Mouse (Mus musculus): ENCODE measurements at regions not wholly inside any gene's neighbourhood (a gene's known extent, or its start where the extent isn't known, plus 50 kb on each side); places are given as distances from the start of the nearest gene placed in this dataset.
A peak's percentile ranks its signal among the peaks of the same experiment; 100 is the strongest.

- Histone ChIP-seq H3K9ac (ENCODE audit: low read length) (no peak overlapping the region), H3K9me3 (ENCODE audit: control insufficient read depth, low read length) (no peaks in the 10 kb centered on the region), H3K27me3 (ENCODE audit: control insufficient read depth, insufficient read depth, low read length) (no peaks in the 10 kb centered on the region), H3K36me3 (ENCODE audit: control insufficient read depth, insufficient read depth, low read length) (no peaks in the 10 kb centered on the region), H3K4me3 (ENCODE audit: low read depth, low read length) (no peak overlapping the region), H3K27ac (ENCODE audit: low read depth, low read length) (no peak overlapping the region), H3K4me2 (no peak overlapping the region), H3K4me1 (ENCODE audit: control insufficient read depth, insufficient read depth, low read length) (no peaks in the 10 kb centered on the region)
- DNase-seq (ENCODE audit: low spot score, missing footprints) (no peak), ATAC-seq (ENCODE audit: low FRiP score) (no peak)
- WGBS, result 89% methylated on average over 5 of the region's 5 CpGs
Measured at GRCm38 (mm10) chr1:45625921-45626320, 122.8 kb upstream of the Col5a2 start.

GRCm38 (mm10) chr1:45626733-45627132 lies 123.7 kb upstream of the Col5a2 start:
- H3K9me3 ChIP-seq (ENCODE audit: control insufficient read depth, low read length), result no peaks in the 10 kb centered on the region
- no peak overlapping the region for H3K4me2 ChIP-seq
- H3K27me3 ChIP-seq (ENCODE audit: control insufficient read depth, insufficient read depth, low read length), result no peaks in the 10 kb centered on the region
- DNase-seq (ENCODE audit: low spot score, missing footprints), result no peak
- no peak overlapping the region for H3K4me3 ChIP-seq (ENCODE audit: low read depth, low read length)
- no peak overlapping the region for H3K9ac ChIP-seq (ENCODE audit: low read length)
- H3K36me3 ChIP-seq (ENCODE audit: control insufficient read depth, insufficient read depth, low read length), result no peaks in the 10 kb centered on the region
- 82% methylated on average over 2 of the region's 2 CpGs for WGBS
- H3K4me1 ChIP-seq (ENCODE audit: control insufficient read depth, insufficient read depth, low read length), result no peaks in the 10 kb centered on the region
- no peak for ATAC-seq (ENCODE audit: low FRiP score)
- no peak overlapping the region for H3K27ac ChIP-seq (ENCODE audit: low read depth, low read length)

- H3K36me3 ChIP-seq (ENCODE audit: control insufficient read depth, insufficient read depth, low read length), result no peaks in the 10 kb centered on the region
- 34% methylated on average over 2 of the region's 2 CpGs for WGBS
- H3K9me3 ChIP-seq (ENCODE audit: control insufficient read depth, low read length), result no peaks in the 10 kb centered on the region
- ATAC-seq (ENCODE audit: low FRiP score) (peak; percentile 55; the same call in 1 of the 2 replicates), DNase-seq (ENCODE audit: low spot score, missing footprints) (no peak)
- H3K4me3 ChIP-seq (ENCODE audit: low read depth, low read length), result no peak overlapping the region
- H3K27ac ChIP-seq (ENCODE audit: low read depth, low read length), result no peak overlapping the region
- H3K9ac ChIP-seq (ENCODE audit: low read length), result no peak overlapping the region
- H3K4me2 ChIP-seq, result no peak overlapping the region
- H3K4me1 ChIP-seq (ENCODE audit: control insufficient read depth, insufficient read depth, low read length), result no peaks in the 10 kb centered on the region
- no peaks in the 10 kb centered on the region for H3K27me3 ChIP-seq (ENCODE audit: control insufficient read depth, insufficient read depth, low read length)
Measured at GRCm38 (mm10) chr1:45627840-45628239, 124.8 kb upstream of the Col5a2 start.

GRCm38 (mm10) chr1:45647301-45647700 lies 144.2 kb upstream of the Col5a2 start:
- no peak overlapping the region for H3K4me2 ChIP-seq
- no peaks in the 10 kb centered on the region for H3K27me3 ChIP-seq (ENCODE audit: control insufficient read depth, insufficient read depth, low read length)
- H3K4me3 ChIP-seq (ENCODE audit: low read depth, low read length), result no peak overlapping the region
- H3K9ac ChIP-seq (ENCODE audit: low read length), result no peak overlapping the region
- no peaks in the 10 kb centered on the region for H3K36me3 ChIP-seq (ENCODE audit: control insufficient read depth, insufficient read depth, low read length)
- no peak for ATAC-seq (ENCODE audit: low FRiP score)
- no peak for DNase-seq (ENCODE audit: low spot score, missing footprints)
- H3K4me1 ChIP-seq (ENCODE audit: control insufficient read depth, insufficient read depth, low read length), result no peaks in the 10 kb centered on the region
- no peaks in the 10 kb centered on the region for H3K9me3 ChIP-seq (ENCODE audit: control insufficient read depth, low read length)
- H3K27ac ChIP-seq (ENCODE audit: low read depth, low read length), result no peak overlapping the region

GRCm38 (mm10) chr1:45653248-45653647 lies 141.7 kb upstream of the Wdr75 start:
- H3K4me2 ChIP-seq, result no peak overlapping the region
- H3K4me3 ChIP-seq (ENCODE audit: low read depth, low read length), result no peak overlapping the region
- no peak overlapping the region for H3K27ac ChIP-seq (ENCODE audit: low read depth, low read length)
- no peaks in the 10 kb centered on the region for H3K27me3 ChIP-seq (ENCODE audit: control insufficient read depth, insufficient read depth, low read length)
- peak; percentile 40; the same call in 1 of the 2 replicates for ATAC-seq (ENCODE audit: low FRiP score)
- H3K9me3 ChIP-seq (ENCODE audit: control insufficient read depth, low read length), result no peaks in the 10 kb centered on the region
- no peaks in the 10 kb centered on the region for H3K4me1 ChIP-seq (ENCODE audit: control insufficient read depth, insufficient read depth, low read length)
- H3K36me3 ChIP-seq (ENCODE audit: control insufficient read depth, insufficient read depth, low read length), result no peaks in the 10 kb centered on the region
- no peak for DNase-seq (ENCODE audit: low spot score, missing footprints)
- H3K9ac ChIP-seq (ENCODE audit: low read length), result no peak overlapping the region
- 88% methylated on average over 3 of the region's 3 CpGs for WGBS

- Histone ChIP-seq H3K36me3 (ENCODE audit: control insufficient read depth, insufficient read depth, low read length) (no peaks in the 10 kb centered on the region), H3K4me2 (no peak overlapping the region), H3K27me3 (ENCODE audit: control insufficient read depth, insufficient read depth, low read length) (no peaks in the 10 kb centered on the region), H3K27ac (ENCODE audit: low read depth, low read length) (no peak overlapping the region), H3K4me1 (ENCODE audit: control insufficient read depth, insufficient read depth, low read length) (no peaks in the 10 kb centered on the region), H3K9me3 (ENCODE audit: control insufficient read depth, low read length) (no peaks in the 10 kb centered on the region), H3K9ac (ENCODE audit: low read length) (no peak overlapping the region), H3K4me3 (ENCODE audit: low read depth, low read length) (no peak overlapping the region)
- peak; percentile 12 for DNase-seq (ENCODE audit: low spot score, missing footprints)
- ATAC-seq (ENCODE audit: low FRiP score), result no peak
- whole genome bisulfite sequencing, result 83% methylated on average over 3 of the region's 3 CpGs
Measured at GRCm38 (mm10) chr1:45663882-45664520, 131.0 kb upstream of the Wdr75 start.

- no peak overlapping the region for H3K9ac ChIP-seq (ENCODE audit: low read length)
- no peaks in the 10 kb centered on the region for H3K27me3 ChIP-seq (ENCODE audit: control insufficient read depth, insufficient read depth, low read length)
- no peaks in the 10 kb centered on the region for H3K4me1 ChIP-seq (ENCODE audit: control insufficient read depth, insufficient read depth, low read length)
- WGBS, result 65% methylated on average over 5 of the region's 5 CpGs
- DNase-seq (ENCODE audit: low spot score, missing footprints), result peak; percentile 81
- H3K4me2 ChIP-seq, result no peak overlapping the region
- H3K4me3 ChIP-seq (ENCODE audit: low read depth, low read length), result no peak overlapping the region
- ATAC-seq (ENCODE audit: low FRiP score), result no peak
- H3K9me3 ChIP-seq (ENCODE audit: control insufficient read depth, low read length), result no peaks in the 10 kb centered on the region
- H3K27ac ChIP-seq (ENCODE audit: low read depth, low read length), result no peak overlapping the region
- H3K36me3 ChIP-seq (ENCODE audit: control insufficient read depth, insufficient read depth, low read length), result no peaks in the 10 kb centered on the region
Measured at GRCm38 (mm10) chr1:45672443-45673156, 122.4 kb upstream of the Wdr75 start.

- Histone ChIP-seq H3K4me3 (ENCODE audit: low read depth, low read length) (no peak overlapping the region), H3K4me2 (no peak overlapping the region), H3K9me3 (ENCODE audit: control insufficient read depth, low read length) (no peaks in the 10 kb centered on the region), H3K36me3 (ENCODE audit: control insufficient read depth, insufficient read depth, low read length) (no peaks in the 10 kb centered on the region), H3K4me1 (ENCODE audit: control insufficient read depth, insufficient read depth, low read length) (no peaks in the 10 kb centered on the region), H3K27ac (ENCODE audit: low read depth, low read length) (no peak overlapping the region), H3K27me3 (ENCODE audit: control insufficient read depth, insufficient read depth, low read length) (no peaks in the 10 kb centered on the region), H3K9ac (ENCODE audit: low read length) (no peak overlapping the region)
- DNase-seq (ENCODE audit: low spot score, missing footprints) (no peak), ATAC-seq (ENCODE audit: low FRiP score) (no peak)
- 81% methylated on average over 5 of the region's 5 CpGs for WGBS
Measured at GRCm38 (mm10) chr1:45675771-45676439, 119.1 kb upstream of the Wdr75 start.

- Histone ChIP-seq H3K4me2 (no peak overlapping the region), H3K9me3 (ENCODE audit: control insufficient read depth, low read length) (no peaks in the 10 kb centered on the region), H3K4me1 (ENCODE audit: control insufficient read depth, insufficient read depth, low read length) (no peaks in the 10 kb centered on the region), H3K4me3 (ENCODE audit: low read depth, low read length) (no peak overlapping the region), H3K27ac (ENCODE audit: low read depth, low read length) (no peak overlapping the region), H3K9ac (ENCODE audit: low read length) (no peak overlapping the region), H3K36me3 (ENCODE audit: control insufficient read depth, insufficient read depth, low read length) (no peaks in the 10 kb centered on the region), H3K27me3 (ENCODE audit: control insufficient read depth, insufficient read depth, low read length) (no peaks in the 10 kb centered on the region)
- 87% methylated on average over 8 of the region's 8 CpGs for WGBS
- no peak for DNase-seq (ENCODE audit: low spot score, missing footprints)
- no peak for ATAC-seq (ENCODE audit: low FRiP score)
Measured at GRCm38 (mm10) chr1:45679964-45680709, 114.8 kb upstream of the Wdr75 start.

All from midbrain, embryonic 11.5 days (tissue).